Mouse (Mus musculus): ENCODE measurements around the gene Tial1. TPM values are rescaled to one million over a fixed set of nuclear protein-coding genes. Genes with fewer than 3 reads are reported as not detected.

Gene Tial1
- total RNA-seq, 2 experiments from 2014 or later = 89.1 to 249 TPM

DNA sequence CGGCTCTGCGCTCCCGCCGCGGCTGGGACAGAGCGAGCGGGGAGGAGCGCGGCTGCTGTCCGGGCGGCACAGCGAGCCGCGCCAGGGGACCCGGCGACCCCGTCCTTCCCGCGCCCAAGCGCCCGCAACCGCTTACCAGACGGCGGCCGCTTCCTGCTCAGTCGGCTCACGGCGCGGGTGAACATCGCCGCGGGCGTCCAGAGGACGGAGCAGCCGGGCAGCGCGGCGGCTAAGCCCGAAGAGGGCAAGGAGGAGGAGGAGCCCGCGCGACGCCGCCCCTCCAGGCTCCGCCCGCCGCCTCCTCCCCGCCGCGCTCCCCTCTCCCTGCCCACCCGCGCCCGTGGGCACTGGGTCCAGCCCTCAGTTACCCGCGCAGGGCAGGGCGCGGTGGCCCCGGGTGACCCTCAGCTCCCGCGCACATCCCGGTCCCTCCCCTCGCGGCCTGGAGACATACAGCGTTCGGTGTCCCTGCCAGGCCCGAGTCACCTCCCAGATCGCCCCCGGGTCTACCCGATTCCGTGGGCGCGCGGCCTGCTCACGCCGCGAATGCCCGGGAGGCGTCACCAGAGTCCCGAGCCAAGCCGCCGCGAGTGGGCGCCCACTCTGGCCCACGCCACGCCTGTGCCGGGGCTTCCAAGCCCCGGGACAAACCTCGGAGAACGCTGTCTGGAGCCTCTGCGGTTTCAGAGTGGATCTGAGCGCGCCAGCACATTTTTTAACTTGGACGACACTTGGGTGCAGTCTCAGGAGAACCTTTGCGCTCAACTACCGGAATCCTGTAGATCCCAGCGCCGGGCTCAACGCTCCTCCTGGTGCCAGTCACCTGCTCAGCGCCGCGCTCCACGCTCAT, 43.4 kb downstream of the Tial1 start, which contains the start of gene Rgs10:
Gene Rgs10 (minus strand): TSS at position 829 of the 850 bp plus-strand sequence.
- peak; percentile 87 for ATAC-seq (replicated peaks; ENCODE audit: low FRiP score, poor library complexity, severe bottlenecking)

GRCm38 (mm10) chr7:128417226-128417929, 44.1 kb downstream of the Tial1 start:
- peak; percentile 56; the same call in 1 of the 2 replicates for ATAC-seq (replicated peaks; ENCODE audit: low FRiP score, poor library complexity, severe bottlenecking)

DNA sequence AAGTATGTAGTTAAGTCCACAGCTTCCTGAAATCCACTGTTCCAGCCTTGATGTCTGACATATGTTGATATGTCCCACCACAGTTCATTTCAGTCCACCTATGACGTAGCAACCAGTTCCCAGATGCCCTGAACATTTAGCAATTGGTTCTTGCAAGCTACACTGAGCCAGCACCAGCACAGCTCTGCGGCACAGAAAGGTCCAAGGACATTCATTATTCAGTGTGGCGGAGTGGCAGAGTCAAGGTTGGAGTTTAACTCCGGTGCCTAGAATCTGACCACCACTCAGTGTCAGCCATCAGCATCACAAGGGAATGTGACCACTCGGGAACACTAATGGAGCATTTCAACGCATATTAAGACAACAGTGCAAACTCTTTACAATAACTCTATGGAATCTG, 44.9 kb downstream of the Tial1 start:
- no peak for ATAC-seq (replicated peaks; ENCODE audit: low FRiP score, poor library complexity, severe bottlenecking)

DNA sequence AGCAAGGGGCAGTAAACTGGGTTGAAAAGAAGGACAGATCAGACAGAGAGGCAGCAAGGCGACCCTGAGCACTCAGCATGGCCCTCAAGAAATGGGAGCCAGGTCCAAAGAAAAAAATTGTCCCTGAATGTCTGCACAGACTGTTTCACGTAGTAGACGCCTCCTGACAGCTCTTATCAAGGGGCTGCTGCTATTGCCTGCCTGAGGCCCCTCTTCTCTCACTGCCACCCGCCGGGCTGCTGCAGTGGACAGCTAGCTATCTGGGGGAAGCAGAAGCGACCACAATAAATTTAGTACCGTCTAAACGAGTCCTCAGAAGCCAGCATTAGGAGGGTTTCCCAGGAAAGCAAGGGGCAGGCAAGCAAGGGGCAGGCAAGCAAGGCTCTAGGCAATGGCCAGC, 47.1 kb downstream of the Tial1 start:
- ATAC-seq (replicated peaks; ENCODE audit: low FRiP score, poor library complexity, severe bottlenecking) = no peak

- ATAC-seq (replicated peaks; ENCODE audit: low FRiP score, poor library complexity, severe bottlenecking) = no peak
Measured at GRCm38 (mm10) chr7:128412071-128412833, 49.3 kb downstream of the Tial1 start.

DNA sequence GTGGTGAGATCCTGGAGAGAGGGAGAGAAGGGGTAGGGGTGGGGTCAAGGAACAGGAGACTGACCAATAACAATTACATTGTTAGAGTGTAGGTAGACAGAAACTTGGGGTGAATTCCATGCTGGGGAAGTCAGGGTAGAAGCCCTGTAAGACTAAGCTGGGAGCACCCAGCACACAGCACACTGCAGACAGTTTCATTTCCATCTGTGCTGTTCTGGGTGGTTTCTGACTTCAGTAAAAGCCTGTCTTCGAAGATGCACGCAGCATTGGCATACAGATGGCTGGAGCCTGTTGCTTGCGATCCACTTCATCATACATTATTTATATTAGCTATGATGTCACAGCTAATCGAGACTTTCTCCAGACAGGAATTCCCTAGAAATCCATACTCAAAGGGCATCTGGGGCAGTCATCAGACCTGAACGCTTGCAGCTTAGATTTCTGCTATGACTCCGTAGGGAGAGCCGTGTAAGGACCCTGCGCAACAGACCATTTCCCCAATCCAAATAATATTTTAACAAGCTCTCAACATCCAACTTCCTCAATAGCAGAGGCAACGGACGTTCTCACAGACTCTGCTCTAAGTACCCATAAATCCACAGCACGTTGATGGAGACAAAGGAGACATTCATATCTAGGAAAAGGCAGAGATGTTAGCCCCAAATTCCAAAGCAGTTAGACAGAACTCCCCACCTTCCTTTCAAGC, 50.7 kb downstream of the Tial1 start:
- ATAC-seq (replicated peaks; ENCODE audit: low FRiP score, poor library complexity, severe bottlenecking) = no peak

DNA sequence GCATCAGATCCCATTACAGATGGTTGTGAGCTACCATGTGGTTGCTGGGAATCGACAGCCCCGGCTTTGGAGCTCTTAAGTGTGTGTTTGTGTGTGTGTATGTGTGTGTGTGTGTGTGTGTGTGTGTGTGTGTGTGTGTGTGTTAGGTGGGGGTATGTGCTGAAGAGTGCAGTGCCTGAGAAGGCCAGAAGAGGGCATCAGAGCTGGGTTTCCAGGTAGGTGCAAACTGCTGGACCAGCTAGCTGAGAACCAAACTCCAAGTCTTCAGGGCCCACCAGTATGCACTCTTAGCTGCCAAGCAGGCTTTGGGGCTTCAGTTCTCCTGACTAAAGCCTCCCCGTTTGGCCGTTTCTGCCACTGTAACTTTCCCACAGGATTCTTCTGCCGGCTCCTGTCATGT, 53.3 kb downstream of the Tial1 start:
- no peak for ATAC-seq (replicated peaks; ENCODE audit: low FRiP score, poor library complexity, severe bottlenecking)

GRCm38 (mm10) chr7:128403988-128404387, 57.5 kb downstream of the Tial1 start:
- no peak for ATAC-seq (replicated peaks; ENCODE audit: low FRiP score, poor library complexity, severe bottlenecking)

- no peak for ATAC-seq (replicated peaks; ENCODE audit: low FRiP score, poor library complexity, severe bottlenecking)
Measured at GRCm38 (mm10) chr7:128403586-128403985, 57.9 kb downstream of the Tial1 start.

GRCm38 (mm10) chr7:128403128-128403527, 58.4 kb downstream of the Tial1 start:
- no peak for ATAC-seq (replicated peaks; ENCODE audit: low FRiP score, poor library complexity, severe bottlenecking)

DNA sequence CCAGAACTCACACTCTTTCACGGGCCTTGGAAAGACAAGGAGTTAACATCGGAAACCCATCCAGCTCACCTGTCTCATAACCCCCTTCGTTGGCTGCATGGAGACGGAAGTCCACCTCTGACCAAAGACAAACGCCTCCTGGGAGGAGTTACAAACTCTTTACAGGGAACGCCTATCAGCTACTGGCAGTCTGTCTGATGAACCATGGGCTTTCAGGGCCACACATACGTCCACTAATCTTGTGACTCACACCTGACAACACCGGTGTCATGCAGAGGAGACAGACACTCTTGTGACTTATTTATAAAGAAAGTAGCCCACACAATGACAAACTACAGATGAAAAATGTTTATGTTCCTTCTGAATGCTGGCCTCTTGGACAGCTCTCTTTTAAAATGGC, 58.9 kb downstream of the Tial1 start:
- ATAC-seq (replicated peaks; ENCODE audit: low FRiP score, poor library complexity, severe bottlenecking) = no peak

GRCm38 (mm10) chr7:128398664-128399063, 62.9 kb downstream of the Tial1 start:
- ATAC-seq (replicated peaks; ENCODE audit: low FRiP score, poor library complexity, severe bottlenecking) = peak; percentile 61; the same call in 1 of the 2 replicates

- ATAC-seq (replicated peaks; ENCODE audit: low FRiP score, poor library complexity, severe bottlenecking) = no peak
Measured at GRCm38 (mm10) chr7:128397066-128397465, 64.5 kb downstream of the Tial1 start.

GRCm38 (mm10) chr7:128393756-128394155, 67.8 kb downstream of the Tial1 start:
- ATAC-seq (replicated peaks; ENCODE audit: low FRiP score, poor library complexity, severe bottlenecking) = no peak

GRCm38 (mm10) chr7:128392972-128393314, 68.6 kb downstream of the Tial1 start:
- 0 out of 2 replicates have a peak, but pooled peaks have one; percentile 32 for ATAC-seq (replicated peaks; ENCODE audit: low FRiP score, poor library complexity, severe bottlenecking)

- ATAC-seq (replicated peaks; ENCODE audit: low FRiP score, poor library complexity, severe bottlenecking) = peak; percentile 51
Measured at GRCm38 (mm10) chr7:128392071-128392971, 69.2 kb downstream of the Tial1 start.

GRCm38 (mm10) chr7:128391267-128392057, 70.1 kb downstream of the Tial1 start:
- no peak for ATAC-seq (replicated peaks; ENCODE audit: low FRiP score, poor library complexity, severe bottlenecking)

Measured in erythroid progenitor cell, adult 5-6 weeks (primary cell).